Mouse (Mus musculus) NIH3T3 (cell line): ENCODE results near the gene Tnc.
"Not testable (repeated sequence)": the region's sequence is repeated elsewhere in the genome, so short reads cannot be mapped to it uniquely, and the experiment has no call there.

Experiments
- DNase-seq: peaks from one replicate; pipeline ENCODE4 v3.0.0-alpha.2; 2012; ENCODE audit warnings: low read depth

Gene Tnc

GRCm38 (mm10) chr4:63961858-63962468 is 84.9 kb downstream of the Tnc start:
- DNase-seq: no peak

- peak; percentile 84 for DNase-seq
Measured at GRCm38 (mm10) chr4:63958601-63959000, 88.2 kb downstream of the Tnc start.

GRCm38 (mm10) chr4:63950054-63950453 is 96.8 kb downstream of the Tnc start:
- DNase-seq: no peak

GRCm38 (mm10) chr4:63948688-63949073 is 98.1 kb downstream of the Tnc start:
- not testable (repeated sequence) for DNase-seq

GRCm38 (mm10) chr4:63948066-63948687 is 98.6 kb downstream of the Tnc start:
- DNase-seq: peak; percentile 85

GRCm38 (mm10) chr4:63943813-63944212 is 103.0 kb downstream of the Tnc start:
- no peak for DNase-seq

GRCm38 (mm10) chr4:63942875-63943274 is 103.9 kb downstream of the Tnc start:
- DNase-seq: no peak

GRCm38 (mm10) chr4:63941420-63941819 is 105.4 kb downstream of the Tnc start:
- no peak for DNase-seq

- no peak for DNase-seq
Measured at GRCm38 (mm10) chr4:63939428-63939827, 107.4 kb downstream of the Tnc start.

GRCm38 (mm10) chr4:63935960-63936359 is 110.9 kb downstream of the Tnc start:
- DNase-seq: no peak

GRCm38 (mm10) chr4:63935314-63935713 is 111.5 kb downstream of the Tnc start:
- no peak for DNase-seq

GRCm38 (mm10) chr4:63930863-63931262 is 116.0 kb downstream of the Tnc start:
- no peak for DNase-seq

- peak; percentile 47 for DNase-seq
Measured at GRCm38 (mm10) chr4:63929490-63929889, 117.3 kb downstream of the Tnc start.

GRCm38 (mm10) chr4:63928192-63928591 is 118.6 kb downstream of the Tnc start:
- DNase-seq: no peak

- peak; percentile 65 for DNase-seq
Measured at GRCm38 (mm10) chr4:63917181-63917580, 129.6 kb downstream of the Tnc start.

GRCm38 (mm10) chr4:63916753-63917152 is 130.1 kb downstream of the Tnc start:
- DNase-seq: peak; percentile 14

- DNase-seq: peak; percentile 34
Measured at GRCm38 (mm10) chr4:63916288-63916687, 130.5 kb downstream of the Tnc start.
